Comparison of ENCODE assay signal across 8 mouse cellular contexts in genomic region chr1:93635580-93636192, GRCm38 (mm10). TPM values are rescaled to one million over a fixed set of nuclear protein-coding genes. Genes with fewer than 3 reads are reported as not detected.
DNase-seq lines count a peak whose midpoint lies in the region; ATAC-seq and TF ChIP-seq lines count a peak whose summit lies in the region.

No protein-coding gene starts in this region.

- H3K9me3 ChIP-seq in embryonic facial prominence, embryonic 13.5 days = no peaks in the 10 kb centered on the region
- no peaks in the 10 kb centered on the region for H3K9me3 ChIP-seq in limb, embryonic 12.5 days
- no peaks in the 10 kb centered on the region for H3K9me3 ChIP-seq in midbrain, embryonic 15.5 days

- peak overlapping the region; percentile 88 for H3K4me2 ChIP-seq in embryonic facial prominence, embryonic 13.5 days
- peak overlapping the region; percentile 96 for H3K4me2 ChIP-seq in limb, embryonic 12.5 days
- H3K4me2 ChIP-seq in midbrain, embryonic 15.5 days = peak overlapping the region; percentile 81

- H3K4me1 ChIP-seq in embryonic facial prominence, embryonic 13.5 days = peaks cover 17% of the 10 kb centered on the region
- peaks cover 5% of the 10 kb centered on the region; the same call in 1 of the 2 replicates for H3K4me1 ChIP-seq in kidney, adult 2 months (ENCODE audit: control insufficient read depth, insufficient read depth, low read length)
- H3K4me1 ChIP-seq in limb, embryonic 12.5 days (replicated peaks) = peaks cover 18% of the 10 kb centered on the region
- H3K4me1 ChIP-seq in midbrain, embryonic 15.5 days = peaks cover 27% of the 10 kb centered on the region
- H3K4me1 ChIP-seq in spleen, adult 2 months (ENCODE audit: control insufficient read depth, insufficient read depth, insufficient read length) = peaks cover 3% of the 10 kb centered on the region; the same call in 1 of the 2 replicates

- DNase-seq in 3T3-L1 (ENCODE audit: low read depth, low spot score) = peak; percentile 100
- DNase-seq in adrenal gland, postnatal 36 days = peak; percentile 98 to 99
- DNase-seq in heart, adult 18-20 months = peak; percentile 99 to 100
- DNase-seq in kidney, adult 2 months = peak; percentile 100
- DNase-seq in spleen, adult 2 months (ENCODE audit: low read depth in 1 of 2, low spot score in 2 of 2) = peak; percentile 98

- H3K4me3 ChIP-seq in embryonic facial prominence, embryonic 13.5 days = peak overlapping the region; percentile 94
- peak overlapping the region; percentile 77 for H3K4me3 ChIP-seq in kidney, adult 2 months (ENCODE audit: insufficient read depth, low read depth, low read length)
- peak overlapping the region; percentile 94 for H3K4me3 ChIP-seq in limb, embryonic 12.5 days (replicated peaks)
- H3K4me3 ChIP-seq in midbrain, embryonic 15.5 days = peak overlapping the region; percentile 89
- peak overlapping the region; percentile 78 for H3K4me3 ChIP-seq in spleen, adult 2 months (ENCODE audit: extremely low read depth, insufficient read depth, insufficient read length)

- no peak for TF ChIP-seq CTCF in kidney, adult 2 months (conservative IDR thresholded peaks at IDR 0.05; ENCODE audit: insufficient read depth, insufficient read length, low read depth, low read length)
- TF ChIP-seq CTCF in spleen, adult 2 months (IDR thresholded peaks at IDR 0.05; ENCODE audit: extremely low read depth, insufficient read depth, insufficient read length, insufficient replicate concordance) = no peak

- peak overlapping the region; percentile 89 for H3K9ac ChIP-seq in embryonic facial prominence, embryonic 13.5 days
- peak overlapping the region; percentile 90 for H3K9ac ChIP-seq in limb, embryonic 12.5 days (replicated peaks)
- peak overlapping the region; percentile 97 for H3K9ac ChIP-seq in midbrain, embryonic 15.5 days

- WGBS in embryonic facial prominence, embryonic 13.5 days = 2% methylated on average over 44 of the region's 44 CpGs
- under 1% methylated on average over 44 of the region's 44 CpGs for WGBS in kidney, adult 2 months
- 2% methylated on average over 44 of the region's 44 CpGs for WGBS in limb, embryonic 12.5 days
- under 1% methylated on average over 44 of the region's 44 CpGs for WGBS in midbrain, embryonic 15.5 days
- WGBS in spleen, adult 2 months = 1% methylated on average over 44 of the region's 44 CpGs

- TF ChIP-seq POLR2A in kidney, adult 2 months (IDR thresholded peaks at IDR 0.05; ENCODE audit: low read depth, low read length) = peak; percentile 59
- TF ChIP-seq POLR2A in spleen, adult 2 months (IDR thresholded peaks at IDR 0.05; ENCODE audit: low read depth, low read length) = peak; percentile 18; the same call in 1 of the 2 replicates

- H3K36me3 ChIP-seq in embryonic facial prominence, embryonic 13.5 days = peaks cover 14% of the 10 kb centered on the region; the same call in 1 of the 2 replicates
- no peaks in the 10 kb centered on the region for H3K36me3 ChIP-seq in kidney, adult 2 months (ENCODE audit: control insufficient read depth, insufficient read depth, low read length)
- peaks cover 17% of the 10 kb centered on the region; the same call in 1 of the 2 replicates for H3K36me3 ChIP-seq in limb, embryonic 12.5 days
- H3K36me3 ChIP-seq in midbrain, embryonic 15.5 days (replicated peaks) = no peaks in the 10 kb centered on the region
- no peaks in the 10 kb centered on the region for H3K36me3 ChIP-seq in spleen, adult 2 months (ENCODE audit: control insufficient read depth, insufficient read depth, low read length)

- H3K27me3 ChIP-seq in embryonic facial prominence, embryonic 13.5 days = no peaks in the 10 kb centered on the region
- no peaks in the 10 kb centered on the region for H3K27me3 ChIP-seq in kidney, adult 2 months (replicated peaks; ENCODE audit: control insufficient read depth, insufficient read depth, low read length)
- no peaks in the 10 kb centered on the region for H3K27me3 ChIP-seq in limb, embryonic 12.5 days
- H3K27me3 ChIP-seq in midbrain, embryonic 15.5 days (replicated peaks) = no peaks in the 10 kb centered on the region
- no peaks in the 10 kb centered on the region for H3K27me3 ChIP-seq in spleen, adult 2 months (ENCODE audit: control insufficient read depth, insufficient read depth, low read length)

- peak overlapping the region; percentile 82 for H3K27ac ChIP-seq in embryonic facial prominence, embryonic 13.5 days
- peak overlapping the region; percentile 95 for H3K27ac ChIP-seq in kidney, adult 2 months (ENCODE audit: insufficient read depth, low read depth, low read length)
- peak overlapping the region; percentile 91 for H3K27ac ChIP-seq in limb, embryonic 12.5 days
- peak overlapping the region; percentile 89 for H3K27ac ChIP-seq in midbrain, embryonic 15.5 days
- peak overlapping the region; percentile 77 for H3K27ac ChIP-seq in spleen, adult 2 months (ENCODE audit: insufficient read depth, low read length)

- ATAC-seq in embryonic facial prominence, embryonic 13.5 days (ENCODE audit: insufficient number of reproducible peaks, insufficient read depth, low FRiP score, low TSS enrichment, low read depth) = peak; percentile 97
- ATAC-seq in limb, embryonic 12.5 days (ENCODE audit: insufficient number of reproducible peaks, insufficient read depth, low FRiP score, low TSS enrichment, low read depth) = peak; percentile 99
- peak; percentile 99 for ATAC-seq in midbrain, embryonic 15.5 days (replicated peaks)

RNA-seq across cellular contexts. Expression of gene Stk25, which starts 22.8 kb away (rescaled TPM):
- total RNA-seq in adrenal gland, postnatal 36 days (2021) = 100 to 1,000 TPM; 127 to 129 TPM
- polyA plus RNA-seq in embryonic facial prominence, embryonic 13.5 days (2015; fragmentation: Nextera tagmentation; extraction: Ambion mirVana) = 171 and 196 TPM in 2 replicates
- 10 to 100 TPM; 83.8 to 86.6 TPM for total RNA-seq in heart, adult 18-20 months (2021)
- 102 and 103 TPM in 2 replicates for polyA plus RNA-seq in kidney, adult 2 months (2012; rRNA removed)
- 194 and 202 TPM in 2 replicates for polyA plus RNA-seq in limb, embryonic 12.5 days (2016; fragmentation: Nextera tagmentation; extraction: Ambion mirVana)
- polyA plus RNA-seq in midbrain, embryonic 15.5 days (2015; fragmentation: Nextera tagmentation; extraction: Ambion mirVana) = 353 and 388 TPM in 2 replicates
- polyA plus RNA-seq in spleen, adult 2 months (2012; rRNA removed) = 63.2 and 65.6 TPM in 2 replicates

RNA-seq across cellular contexts. Expression of gene Bok, which starts 49.8 kb away (rescaled TPM):
- 10 to 100 TPM; 10.9 to 13.1 TPM for total RNA-seq in adrenal gland, postnatal 36 days (2021)
- polyA plus RNA-seq in embryonic facial prominence, embryonic 13.5 days (2015; fragmentation: Nextera tagmentation; extraction: Ambion mirVana) = 43.3 and 48.2 TPM in 2 replicates
- 1 to 10 TPM; 3.3 to 4.3 TPM for total RNA-seq in heart, adult 18-20 months (2021)
- polyA plus RNA-seq in kidney, adult 2 months (2012; rRNA removed) = 55.9 and 62.3 TPM in 2 replicates
- 32.2 and 38.7 TPM in 2 replicates for polyA plus RNA-seq in limb, embryonic 12.5 days (2016; fragmentation: Nextera tagmentation; extraction: Ambion mirVana)
- 104 TPM in 2 replicates for polyA plus RNA-seq in midbrain, embryonic 15.5 days (2015; fragmentation: Nextera tagmentation; extraction: Ambion mirVana)
- 37.2 and 43.6 TPM in 2 replicates for polyA plus RNA-seq in spleen, adult 2 months (2012; rRNA removed)

Comparison
In these comparisons a context has a peak if more than half of its experiments do, and no peak if none do; other contexts are left out.
1. Peak in every context shown above with its lines: DNase-seq, ATAC-seq, H3K4me3 ChIP-seq and H3K27ac ChIP-seq.